Comparison of ENCODE assay signal across 28 mouse cellular contexts in the genomic region with DNA sequence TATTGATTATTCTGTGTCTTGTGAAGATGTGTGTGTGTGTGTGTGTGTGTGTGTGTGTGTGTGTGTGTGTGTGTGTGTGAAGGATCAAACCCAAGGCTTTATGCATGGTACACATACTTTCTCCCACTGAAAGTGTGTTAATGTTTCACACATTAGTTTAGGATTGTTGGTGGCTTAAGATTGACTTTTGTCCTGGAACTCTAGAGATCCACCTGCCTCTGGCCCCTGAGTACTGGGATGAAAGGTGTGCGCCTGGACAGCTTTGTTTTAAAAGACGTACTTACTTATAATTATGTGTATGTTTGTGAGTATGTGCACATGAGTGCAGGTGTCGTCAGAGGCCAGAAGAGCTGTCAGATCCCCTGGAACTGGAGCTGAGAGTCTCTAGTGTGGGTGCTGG.
"Had no signal": no experiment of that assay in that cellular context is flagged by ENCODE, and none has a peak within 500 bp of the region (broad histone marks: within the 10 kb centered on the region; RNA-seq: fewer than 3 reads in every experiment).

No protein-coding gene starts in this region.

- H3K4me1 ChIP-seq: forebrain, embryonic 10.5 days; forebrain, embryonic 12.5 days; forebrain, embryonic 13.5 days; forebrain, embryonic 15.5 days had no signal

- DNase-seq: cerebellum, adult 2 months; cerebellum, adult 8-10 months; cerebellum, adult 9-10 months; cerebellum, adult 9-11 months; cerebellum, postnatal 10 days; cerebellum, postnatal 14 days; cerebellum, postnatal 25 days; cerebellum, postnatal 36 days; embryo, embryonic 11 days; forebrain, postnatal 0 days; gastrocnemius, adult 2 months; gastrocnemius, postnatal 10 days; gastrocnemius, postnatal 14 days; gastrocnemius, postnatal 25 days; gastrocnemius, postnatal 36 days; heart, adult 11 months; heart, adult 18-20 months had no signal

- H3K9ac ChIP-seq: embryonic facial prominence, embryonic 12.5 days; embryonic facial prominence, embryonic 13.5 days; embryonic facial prominence, embryonic 15.5 days; forebrain, embryonic 12.5 days; forebrain, embryonic 13.5 days; forebrain, embryonic 15.5 days; forebrain, postnatal 0 days had no signal

- H3K4me3 ChIP-seq: embryonic facial prominence, embryonic 10.5 days; embryonic facial prominence, embryonic 12.5 days; embryonic facial prominence, embryonic 13.5 days; embryonic facial prominence, embryonic 15.5 days; erythroblast, embryonic 14.5 days; forebrain, embryonic 10.5 days; forebrain, embryonic 12.5 days; forebrain, embryonic 13.5 days; forebrain, embryonic 15.5 days; gastrocnemius, adult 2 months had no signal

- H3K27me3 ChIP-seq: embryonic facial prominence, embryonic 12.5 days; embryonic facial prominence, embryonic 13.5 days; embryonic facial prominence, embryonic 15.5 days; forebrain, embryonic 12.5 days; forebrain, embryonic 13.5 days; forebrain, embryonic 15.5 days had no signal

- H3K36me3 ChIP-seq: embryonic facial prominence, embryonic 10.5 days; embryonic facial prominence, embryonic 12.5 days; embryonic facial prominence, embryonic 13.5 days; embryonic facial prominence, embryonic 15.5 days; forebrain, embryonic 10.5 days; forebrain, embryonic 12.5 days; forebrain, embryonic 15.5 days had no signal

- H3K27ac ChIP-seq: embryonic facial prominence, embryonic 10.5 days; embryonic facial prominence, embryonic 12.5 days; embryonic facial prominence, embryonic 13.5 days; embryonic facial prominence, embryonic 15.5 days; forebrain, embryonic 10.5 days; forebrain, embryonic 12.5 days; forebrain, embryonic 13.5 days; forebrain, embryonic 15.5 days; gastrocnemius, adult 2 months had no signal

- H3K4me2 ChIP-seq: embryonic facial prominence, embryonic 12.5 days; embryonic facial prominence, embryonic 13.5 days; embryonic facial prominence, embryonic 15.5 days; forebrain, embryonic 12.5 days; forebrain, embryonic 13.5 days; forebrain, embryonic 15.5 days had no signal

- ATAC-seq: forebrain, embryonic 13.5 days; forebrain, embryonic 14.5 days; forebrain, embryonic 15.5 days; forebrain, embryonic 16.5 days; forebrain, postnatal 0 days had no signal

- H3K9me3 ChIP-seq: embryonic facial prominence, embryonic 10.5 days; embryonic facial prominence, embryonic 12.5 days; embryonic facial prominence, embryonic 13.5 days; embryonic facial prominence, embryonic 15.5 days; forebrain, embryonic 10.5 days; forebrain, embryonic 12.5 days; forebrain, embryonic 15.5 days had no signal
